Mouse (Mus musculus): ENCODE data around the gene Irgm1. TPM values are rescaled to one million over a fixed set of nuclear protein-coding genes. Genes with fewer than 3 reads are reported as not detected.

Irgm1 gene
- total RNA-seq, 1 experiment = 5.7 TPM

GRCm38 (mm10) chr11:48841213-48841612 lies 30.3 kb downstream of the Irgm1 start:
- no peak for TF ChIP-seq MAFK (IDR thresholded peaks at IDR 0.05; ENCODE audit: insufficient read depth, low read depth, low read length)
- no peak for TF ChIP-seq CHD2 (IDR thresholded peaks at IDR 0.05; ENCODE audit: low read depth, low read length)
- no peak for TF ChIP-seq ZC3H11A (IDR thresholded peaks at IDR 0.05; ENCODE audit: borderline replicate concordance, low read depth, low read length)
- no peaks in the 10 kb centered on the region for H3K36me3 ChIP-seq (ENCODE audit: control insufficient read depth, insufficient read depth, low read length, poor library complexity, severe bottlenecking)
- in situ Hi-C loops (cut with MboI; ENCODE audit: low sequenced_read_pairs in 2 of 2, unreplicated experiment in 2 of 2) = no loop called here

DNA sequence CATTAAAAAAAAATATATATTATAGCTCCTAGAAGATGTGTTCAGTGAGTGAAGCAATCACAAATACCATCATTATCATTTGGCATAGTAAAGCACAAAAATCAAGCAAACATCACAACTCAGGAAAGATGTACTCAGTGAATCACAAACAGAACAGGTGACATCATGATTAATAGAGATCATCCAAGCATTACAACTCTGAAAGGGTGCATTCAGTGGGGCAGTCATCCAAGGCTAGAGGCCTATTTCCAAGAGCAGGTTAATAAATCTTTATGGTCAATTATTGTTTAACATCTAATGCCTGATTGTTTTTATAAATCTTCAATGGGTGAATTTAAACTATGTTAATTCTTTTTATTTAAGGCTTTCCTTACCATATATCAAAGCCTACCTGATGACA lies 30.7 kb downstream of the Irgm1 start:
- Histone ChIP-seq H3K4me3 (ENCODE audit: insufficient read depth in 1 of 2, low read depth in 1 of 2, low read length in 2 of 2, poor library complexity in 1 of 2, severe bottlenecking in 1 of 2) (no peak overlapping the region), H3K4me1 (ENCODE audit: control insufficient read depth in 2 of 2, insufficient read depth in 2 of 2, low read length in 2 of 2, poor library complexity in 1 of 2) (peaks cover 0 to 10% of the 10 kb centered on the region in 2 experiments; a peak in 2 of 4 replicates), H3K27ac (ENCODE audit: insufficient read depth, low read depth, low read length, poor library complexity, severe bottlenecking) (no peak overlapping the region), H3K36me3 (ENCODE audit: control insufficient read depth, insufficient read depth, low read length, poor library complexity, severe bottlenecking) (no peaks in the 10 kb centered on the region), H3K9me3 (ENCODE audit: control insufficient read depth, insufficient read depth, low read depth, low read length) (no peaks in the 10 kb centered on the region), H3K9ac (ENCODE audit: insufficient read depth, low read depth, low read length, poor library complexity, severe bottlenecking) (no peak overlapping the region)
- in situ Hi-C loops (cut with MboI; ENCODE audit: low sequenced_read_pairs in 2 of 2, unreplicated experiment in 2 of 2) = no loop called here
- DNase-seq (ENCODE audit: low read depth, low spot score) = no peak
- TF ChIP-seq ZNF384 (IDR thresholded peaks at IDR 0.05; ENCODE audit: low read depth, low read length) = no peak

More at GRCm38 (mm10) chr11:48841213-48841612, 30.3 kb downstream of the Irgm1 start:
- no peak for DNase-seq (ENCODE audit: low read depth, low spot score)
- peaks cover 0 to 8% of the 10 kb centered on the region in 2 experiments; a peak in 2 of 4 replicates for H3K4me1 ChIP-seq (ENCODE audit: control insufficient read depth in 2 of 2, insufficient read depth in 2 of 2, low read length in 2 of 2, poor library complexity in 1 of 2)
- no peak overlapping the region for H3K27ac ChIP-seq (ENCODE audit: insufficient read depth, low read depth, low read length, poor library complexity, severe bottlenecking)
- H3K9ac ChIP-seq (ENCODE audit: insufficient read depth, low read depth, low read length, poor library complexity, severe bottlenecking) = no peak overlapping the region
- no peaks in the 10 kb centered on the region for H3K9me3 ChIP-seq (ENCODE audit: control insufficient read depth, insufficient read depth, low read depth, low read length)
- H3K4me3 ChIP-seq (ENCODE audit: insufficient read depth in 1 of 2, low read depth in 1 of 2, low read length in 2 of 2, poor library complexity in 1 of 2, severe bottlenecking in 1 of 2) = no peak overlapping the region

- in situ Hi-C loops (cut with MboI; ENCODE audit: low sequenced_read_pairs in 2 of 2, unreplicated experiment in 2 of 2) = no loop called here
- Histone ChIP-seq H3K9me3 (ENCODE audit: control insufficient read depth, insufficient read depth, low read depth, low read length) (no peaks in the 10 kb centered on the region), H3K36me3 (ENCODE audit: control insufficient read depth, insufficient read depth, low read length, poor library complexity, severe bottlenecking) (no peaks in the 10 kb centered on the region), H3K27ac (ENCODE audit: insufficient read depth, low read depth, low read length, poor library complexity, severe bottlenecking) (no peak overlapping the region), H3K4me3 (ENCODE audit: insufficient read depth in 1 of 2, low read depth in 1 of 2, low read length in 2 of 2, poor library complexity in 1 of 2, severe bottlenecking in 1 of 2) (no peak overlapping the region), H3K9ac (ENCODE audit: insufficient read depth, low read depth, low read length, poor library complexity, severe bottlenecking) (no peak overlapping the region), H3K4me1 (ENCODE audit: control insufficient read depth in 2 of 2, insufficient read depth in 2 of 2, low read length in 2 of 2, poor library complexity in 1 of 2) (peaks cover 0 to 11% of the 10 kb centered on the region in 2 experiments; a peak in 2 of 4 replicates)
- no peak for DNase-seq (ENCODE audit: low read depth, low spot score)
- TF ChIP-seq CHD2 (IDR thresholded peaks at IDR 0.05; ENCODE audit: low read depth, low read length) = no peak
- no peak for TF ChIP-seq ZNF384 (IDR thresholded peaks at IDR 0.05; ENCODE audit: low read depth, low read length)
- no peak for TF ChIP-seq MAFK (IDR thresholded peaks at IDR 0.05; ENCODE audit: insufficient read depth, low read depth, low read length)
- TF ChIP-seq HCFC1 (IDR thresholded peaks at IDR 0.05; ENCODE audit: borderline replicate concordance, insufficient read depth, low read length) = no peak
- no peak for TF ChIP-seq ZC3H11A (IDR thresholded peaks at IDR 0.05; ENCODE audit: borderline replicate concordance, low read depth, low read length)
These were observed 32.4 kb downstream of the Irgm1 start for GRCm38 (mm10) chr11:48838879-48839680.

DNA sequence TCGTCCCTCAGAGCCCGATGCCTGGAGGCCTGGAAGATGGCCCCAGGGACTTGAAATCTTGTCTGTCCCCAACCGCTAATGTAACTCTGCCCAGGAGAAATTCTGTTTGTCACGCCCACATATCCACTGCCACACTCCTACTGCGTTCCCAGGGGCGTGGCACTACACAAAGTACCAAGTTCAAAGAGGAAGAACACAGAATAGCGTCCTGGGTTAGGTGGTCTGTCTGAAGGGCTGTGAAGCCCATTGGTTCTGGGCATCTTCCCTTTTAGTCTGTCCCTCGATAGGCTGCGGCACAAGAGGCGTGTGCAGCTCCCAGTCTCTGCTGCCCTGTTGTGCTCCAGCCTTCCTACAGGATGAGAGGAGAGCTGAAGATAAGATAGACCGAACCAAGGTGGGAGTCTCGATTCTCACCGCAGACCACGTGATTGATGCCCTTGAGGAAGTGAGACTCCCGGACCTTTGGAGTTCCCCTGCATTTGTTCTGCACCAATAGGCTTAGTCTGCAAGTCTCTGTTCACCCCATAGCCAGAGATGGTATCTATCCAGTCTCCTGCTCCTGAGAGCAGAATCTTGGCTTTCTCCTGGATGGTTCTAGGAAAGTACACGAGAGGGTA lies 33.2 kb downstream of the Irgm1 start:
- Histone ChIP-seq H3K9ac (ENCODE audit: insufficient read depth, low read depth, low read length, poor library complexity, severe bottlenecking) (peak overlapping the region; percentile 69; the same call in 1 of the 2 replicates), H3K4me3 (ENCODE audit: insufficient read depth in 1 of 2, low read depth in 1 of 2, low read length in 2 of 2, poor library complexity in 1 of 2, severe bottlenecking in 1 of 2) (peak overlapping the region; percentile 83 to 84), H3K36me3 (ENCODE audit: control insufficient read depth, insufficient read depth, low read length, poor library complexity, severe bottlenecking) (no peaks in the 10 kb centered on the region), H3K9me3 (ENCODE audit: control insufficient read depth, insufficient read depth, low read depth, low read length) (no peaks in the 10 kb centered on the region), H3K4me1 (ENCODE audit: control insufficient read depth in 2 of 2, insufficient read depth in 2 of 2, low read length in 2 of 2, poor library complexity in 1 of 2) (peaks cover 0 to 11% of the 10 kb centered on the region in 2 experiments; a peak in 2 of 4 replicates), H3K27ac (ENCODE audit: insufficient read depth, low read depth, low read length, poor library complexity, severe bottlenecking) (no peak overlapping the region)
- DNase-seq (ENCODE audit: low read depth, low spot score) = no peak
- no peak for TF ChIP-seq HCFC1 (IDR thresholded peaks at IDR 0.05; ENCODE audit: borderline replicate concordance, insufficient read depth, low read length)
- TF ChIP-seq MAFK (IDR thresholded peaks at IDR 0.05; ENCODE audit: insufficient read depth, low read depth, low read length) = no peak
- peak; percentile 14; the same call in 1 of the 2 replicates for TF ChIP-seq CHD2 (IDR thresholded peaks at IDR 0.05; ENCODE audit: low read depth, low read length)
- no peak for TF ChIP-seq ZC3H11A (IDR thresholded peaks at IDR 0.05; ENCODE audit: borderline replicate concordance, low read depth, low read length)
- TF ChIP-seq ZNF384 (IDR thresholded peaks at IDR 0.05; ENCODE audit: low read depth, low read length) = no peak
- in situ Hi-C loops (cut with MboI; ENCODE audit: low sequenced_read_pairs in 2 of 2, unreplicated experiment in 2 of 2) = no loop called here
